Mouse (Mus musculus) ES-E14 (cell line): ENCODE measurements around the gene Cyth2.

Experiments used
- CHD2 ChIP-seq: IDR thresholded peaks from 2 replicates; pipeline ENCODE4 v1.6.1; 2014; ENCODE audit warnings: mild to moderate bottlenecking, low read depth, low read length, inconsistent platforms
- MAFK ChIP-seq: IDR thresholded peaks from 2 replicates; pipeline ENCODE4 v1.6.1; 2014; ENCODE audit warnings: mild to moderate bottlenecking, low read depth, low read length, inconsistent platforms; ENCODE audit not compliant: insufficient read depth
- ZNF384 ChIP-seq: IDR thresholded peaks from 2 replicates; pipeline ENCODE4 v1.6.1; 2012; ENCODE audit warnings: low read depth, low read length, inconsistent platforms

GRCm38 (mm10) chr7:45765995-45766394, 48.4 kb downstream of the Cyth2 start:
- TF ChIP-seq MAFK, result no peak
- TF ChIP-seq CHD2, result no peak
- no peak for TF ChIP-seq ZNF384
